Mouse (Mus musculus) midbrain, embryonic 10.5 days (tissue): Measurements from ENCODE around the gene Barhl2. TPM values are rescaled to one million over a fixed set of nuclear protein-coding genes. Genes with fewer than 3 reads are reported as not detected.
A peak's percentile ranks its signal among the peaks of the same experiment; 100 is the strongest.

ENCODE experiments used
- DNase-seq: peaks from one replicate; pipeline ENCODE4 v3.0.0-alpha.2; 2017; ENCODE audit warnings: low spot score
- H3K27ac ChIP-seq: fragments of 300-500 bp; sonication (generic); replicated peaks from 2 replicates; pipeline ENCODE4 v1.5.1; 2016; ENCODE audit warnings: mild to moderate bottlenecking
- H3K27me3 ChIP-seq: fragments of 300-500 bp; sonication (generic); 2 replicates; pipeline ENCODE4 v1.6.1; 2016; ENCODE audit warnings: low read depth, mild to moderate bottlenecking; ENCODE audit not compliant: poor library complexity, severe bottlenecking
- H3K36me3 ChIP-seq: fragments of 300-500 bp; sonication (generic); 2 replicates; pipeline ENCODE4 v1.6.1; 2016; ENCODE audit warnings: mild to moderate bottlenecking, moderate library complexity
- H3K4me1 ChIP-seq: fragments of 300-500 bp; sonication (generic); 2 replicates; pipeline ENCODE4 v1.6.1; 2016
- H3K4me3 ChIP-seq: fragments of 300-500 bp; sonication (generic); 2 replicates; pipeline ENCODE4 v1.5.1; 2016; ENCODE audit warnings: mild to moderate bottlenecking, moderate library complexity
- H3K9me3 ChIP-seq: fragments of 300-500 bp; sonication (generic); replicated peaks from 2 replicates; pipeline ENCODE4 v1.6.1; 2016; ENCODE audit warnings: mild to moderate bottlenecking
- WGBS: fragments of 180-500 bp; shearing (Covaris S2); methylation state at CpG from one replicate; pipeline ENCODE4 v1.1.7; 2016; 5-methylcytosine and 5-hydroxymethylcytosine counted together
- polyA plus RNA-seq: library from polyadenylated mRNA; unstranded; fragments of >200 nt; fragmentation: Nextera tagmentation; extraction: Ambion mirVana; gene quantifications from 2 replicates; pipeline ENCODE4 v1.2.1, GENCODE M21; 2016

Barhl2 gene
- 4.4 and 5.3 TPM in 2 replicates for polyA plus RNA-seq

GRCm38 (mm10) chr5:106457986-106458476 is at the start of gene Barhl2:
TSS of gene Barhl2 (minus strand) at chr5:106458166.
- H3K27ac ChIP-seq, result peak within 1 kb of the TSS; percentile 86
- DNase-seq, result no peak
- under 1% methylated on average over 57 of the region's 57 CpGs for WGBS

GRCm38 (mm10) chr5:106506061-106506460 is 48.1 kb upstream of the Barhl2 start:
- no peaks in the 10 kb centered on the region for H3K27me3 ChIP-seq
- H3K36me3 ChIP-seq, result no peaks in the 10 kb centered on the region
- no peak overlapping the region for H3K4me3 ChIP-seq
- no peak for DNase-seq
- WGBS, result 93% methylated on average over 5 of the region's 5 CpGs
- H3K27ac ChIP-seq, result no peak overlapping the region
- H3K4me1 ChIP-seq, result peaks cover 12% of the 10 kb centered on the region
- no peaks in the 10 kb centered on the region for H3K9me3 ChIP-seq

More at GRCm38 (mm10) chr5:106457986-106458476, at the start of gene Barhl2:
- H3K9me3 ChIP-seq, result no peaks in the 10 kb centered on the region
- peaks cover 71% of the 10 kb centered on the region for H3K4me1 ChIP-seq
- peak within 1 kb of the TSS; percentile 66 for H3K4me3 ChIP-seq
- H3K27me3 ChIP-seq, result peaks cover 100% of the 10 kb centered on the region
- H3K36me3 ChIP-seq, result no peaks in the 10 kb centered on the region; the same call in 1 of the 2 replicates

- DNase-seq, result peak; percentile 23
These were observed 44.9 kb upstream of the Barhl2 start for GRCm38 (mm10) chr5:106502684-106503545.

GRCm38 (mm10) chr5:106502271-106502670 is 44.3 kb upstream of the Barhl2 start:
- H3K27me3 ChIP-seq, result no peaks in the 10 kb centered on the region
- no peak overlapping the region for H3K4me3 ChIP-seq
- H3K27ac ChIP-seq, result peak overlapping the region; percentile 59; the same call in 1 of the 2 replicates
- H3K9me3 ChIP-seq, result no peaks in the 10 kb centered on the region
- no peaks in the 10 kb centered on the region for H3K36me3 ChIP-seq
- no peak for DNase-seq
- WGBS, result 88% methylated on average over 6 of the region's 7 CpGs
- peaks cover 12% of the 10 kb centered on the region for H3K4me1 ChIP-seq

More at GRCm38 (mm10) chr5:106502684-106503545, 44.9 kb upstream of the Barhl2 start:
- peak overlapping the region; percentile 59 for H3K27ac ChIP-seq
- WGBS, result 68% methylated on average over 12 of the region's 12 CpGs
- H3K36me3 ChIP-seq, result no peaks in the 10 kb centered on the region
- no peak overlapping the region for H3K4me3 ChIP-seq
- H3K4me1 ChIP-seq, result peaks cover 12% of the 10 kb centered on the region
- no peaks in the 10 kb centered on the region for H3K27me3 ChIP-seq
- H3K9me3 ChIP-seq, result no peaks in the 10 kb centered on the region

- no peak for DNase-seq
- Histone ChIP-seq H3K4me3 (no peak overlapping the region), H3K36me3 (no peaks in the 10 kb centered on the region), H3K27me3 (no peaks in the 10 kb centered on the region), H3K9me3 (no peaks in the 10 kb centered on the region), H3K27ac (no peak overlapping the region), H3K4me1 (peaks cover 17% of the 10 kb centered on the region)
- WGBS, result 58% methylated on average over 8 of the region's 8 CpGs
These were observed 33.8 kb upstream of the Barhl2 start for GRCm38 (mm10) chr5:106491771-106492170.

- Histone ChIP-seq H3K27ac (no peak overlapping the region), H3K9me3 (no peaks in the 10 kb centered on the region), H3K27me3 (peaks cover 100% of the 10 kb centered on the region), H3K4me3 (no peak overlapping the region), H3K36me3 (no peaks in the 10 kb centered on the region), H3K4me1 (peaks cover 50% of the 10 kb centered on the region)
- 5% methylated on average over 10 of the region's 10 CpGs for WGBS
- peak; percentile 19 for DNase-seq
These were observed 14.1 kb upstream of the Barhl2 start for GRCm38 (mm10) chr5:106472105-106472500.

- WGBS, result 12% methylated on average over 13 of the region's 13 CpGs
- no peaks in the 10 kb centered on the region for H3K9me3 ChIP-seq
- peaks cover 56% of the 10 kb centered on the region for H3K4me1 ChIP-seq
- H3K36me3 ChIP-seq, result no peaks in the 10 kb centered on the region
- peak overlapping the region; percentile 42; the same call in 1 of the 2 replicates for H3K4me3 ChIP-seq
- H3K27ac ChIP-seq, result no peak overlapping the region
- peak; percentile 20 for DNase-seq
- peaks cover 100% of the 10 kb centered on the region for H3K27me3 ChIP-seq
These were observed 13.5 kb upstream of the Barhl2 start for GRCm38 (mm10) chr5:106471235-106472104.

GRCm38 (mm10) chr5:106465129-106465790 is 7.3 kb upstream of the Barhl2 start:
- H3K9me3 ChIP-seq, result no peaks in the 10 kb centered on the region
- peaks cover 100% of the 10 kb centered on the region for H3K27me3 ChIP-seq
- peak overlapping the region; percentile 39 for H3K4me3 ChIP-seq
- H3K27ac ChIP-seq, result peak overlapping the region; percentile 77
- peak; percentile 53 for DNase-seq
- H3K36me3 ChIP-seq, result no peaks in the 10 kb centered on the region
- under 1% methylated on average over 31 of the region's 31 CpGs for WGBS
- H3K4me1 ChIP-seq, result peaks cover 83% of the 10 kb centered on the region

- Histone ChIP-seq H3K4me3 (peak overlapping the region; percentile 39), H3K4me1 (peaks cover 83% of the 10 kb centered on the region), H3K9me3 (no peaks in the 10 kb centered on the region), H3K27me3 (peaks cover 100% of the 10 kb centered on the region), H3K36me3 (no peaks in the 10 kb centered on the region), H3K27ac (peak overlapping the region; percentile 77)
- DNase-seq, result peak; percentile 49
- WGBS, result 1% methylated on average over 24 of the region's 24 CpGs
These were observed 6.6 kb upstream of the Barhl2 start for GRCm38 (mm10) chr5:106464336-106465128.

- 0% methylated on average over 25 of the region's 25 CpGs for WGBS
- H3K9me3 ChIP-seq, result no peaks in the 10 kb centered on the region
- peak overlapping the region; percentile 39 for H3K4me3 ChIP-seq
- H3K4me1 ChIP-seq, result peaks cover 84% of the 10 kb centered on the region
- H3K27me3 ChIP-seq, result peaks cover 100% of the 10 kb centered on the region
- H3K27ac ChIP-seq, result no peak overlapping the region
- peak; percentile 71 for DNase-seq
- H3K36me3 ChIP-seq, result no peaks in the 10 kb centered on the region
These were observed 5.8 kb upstream of the Barhl2 start for GRCm38 (mm10) chr5:106463661-106464191.

- 0% methylated on average over 4 of the region's 4 CpGs for WGBS
- peak; percentile 63 for DNase-seq
- Histone ChIP-seq H3K9me3 (no peaks in the 10 kb centered on the region), H3K4me1 (peaks cover 85% of the 10 kb centered on the region), H3K27me3 (peaks cover 100% of the 10 kb centered on the region), H3K36me3 (no peaks in the 10 kb centered on the region), H3K4me3 (no peak overlapping the region), H3K27ac (no peak overlapping the region)
These were observed 3.9 kb upstream of the Barhl2 start for GRCm38 (mm10) chr5:106461913-106462312.
